Mouse (Mus musculus) ovary, postnatal 14 days (tissue): ENCODE data around the gene Vmn2r16.

Experiments
- DNase-seq: peaks from one replicate; pipeline ENCODE4 v3.0.0; 2022; ENCODE audit warnings: low spot score

The Vmn2r16 gene

GRCm38 (mm10) chr5:109329862-109330261 lies at the start of gene Vmn2r16:
Vmn2r16 (plus strand) TSS chr5:109330162.
- DNase-seq: no peak

DNA sequence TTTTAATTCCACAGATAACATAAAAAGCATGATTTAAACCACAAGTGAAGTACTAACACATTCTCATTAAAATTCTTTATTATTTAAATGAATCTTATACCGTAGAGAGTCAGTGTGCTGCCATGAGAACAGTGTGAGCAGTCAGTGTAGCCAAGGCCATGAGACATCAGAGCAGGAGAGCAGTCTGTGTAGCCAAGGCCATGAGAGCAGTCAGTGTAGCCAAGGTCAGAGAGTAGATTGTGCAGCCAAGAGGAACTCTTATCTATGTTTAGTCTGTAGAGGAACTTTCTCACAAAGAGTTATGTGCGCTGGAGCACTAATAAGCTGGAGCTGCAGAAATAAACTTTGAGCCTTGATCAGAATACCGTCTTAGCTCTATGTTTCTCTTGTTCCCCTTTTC lies 35.3 kb upstream of the Vmn2r16 start:
- DNase-seq: no peak

DNA sequence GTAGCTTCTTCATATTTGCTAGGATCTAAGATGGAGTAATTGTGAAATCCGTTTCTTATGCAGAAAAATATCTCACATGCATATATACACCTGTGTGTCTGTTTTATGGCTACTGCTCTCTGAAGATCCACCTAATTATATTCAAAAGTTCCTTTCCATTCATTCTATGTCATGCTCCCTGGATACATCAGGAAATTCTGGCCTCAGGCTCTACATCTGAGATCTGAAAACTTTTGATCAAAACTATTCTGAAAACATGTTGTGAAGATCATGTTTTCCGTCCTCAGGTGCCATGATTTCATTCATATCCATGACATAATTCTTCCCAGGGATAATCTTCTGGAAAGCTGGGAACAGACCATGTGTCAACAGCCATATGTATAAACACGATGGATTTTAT lies 32.4 kb upstream of the Vmn2r16 start, which contains the start of gene Vmn2r15:
Gene Vmn2r15 (minus strand): TSS at position 101 of the 400 bp plus-strand sequence.
- no peak for DNase-seq

GRCm38 (mm10) chr5:109419388-109419787 lies 89.4 kb downstream of the Vmn2r16 start, which contains the start of gene Vmn2r17:
Vmn2r17 (plus strand) TSS chr5:109419688.
- DNase-seq: no peak
